Mouse (Mus musculus) neural tube, embryonic 10.5 days (tissue): ENCODE results near the gene Igf2bp2.

Experiments used
- DNase-seq: peaks from one replicate; pipeline ENCODE4 v3.0.0-alpha.2; 2017; ENCODE audit warnings: low spot score; ENCODE audit errors: extremely low spot score

Igf2bp2 gene

GRCm38 (mm10) chr16:22106012-22106584 is 57.0 kb downstream of the Igf2bp2 start:
- no peak for DNase-seq

- no peak for DNase-seq
Measured at GRCm38 (mm10) chr16:22100067-22100466, 63.0 kb downstream of the Igf2bp2 start.

GRCm38 (mm10) chr16:22097659-22098058 is 65.4 kb downstream of the Igf2bp2 start:
- no peak for DNase-seq

- no peak for DNase-seq
Measured at GRCm38 (mm10) chr16:22095751-22096150, 67.3 kb downstream of the Igf2bp2 start.

- no peak for DNase-seq
Measured at GRCm38 (mm10) chr16:22091255-22091783, 71.8 kb downstream of the Igf2bp2 start.

GRCm38 (mm10) chr16:22085411-22085810 is 77.7 kb downstream of the Igf2bp2 start:
- no peak for DNase-seq

GRCm38 (mm10) chr16:22080125-22080710 is 82.9 kb downstream of the Igf2bp2 start:
- DNase-seq, result no peak

GRCm38 (mm10) chr16:22076620-22076941 is 86.5 kb downstream of the Igf2bp2 start:
- no peak for DNase-seq

- no peak for DNase-seq
Measured at GRCm38 (mm10) chr16:22075829-22076619, 87.1 kb downstream of the Igf2bp2 start.

GRCm38 (mm10) chr16:22075067-22075466 is 88.0 kb downstream of the Igf2bp2 start:
- DNase-seq, result no peak

GRCm38 (mm10) chr16:22071361-22071760 is 91.7 kb downstream of the Igf2bp2 start:
- DNase-seq, result no peak

GRCm38 (mm10) chr16:22067406-22067805 is 95.7 kb downstream of the Igf2bp2 start:
- DNase-seq, result no peak

- no peak for DNase-seq
Measured at GRCm38 (mm10) chr16:22065536-22065935, 97.6 kb downstream of the Igf2bp2 start.

GRCm38 (mm10) chr16:22062284-22062683 is 100.8 kb downstream of the Igf2bp2 start:
- DNase-seq, result no peak

GRCm38 (mm10) chr16:22061555-22062160 is 101.4 kb downstream of the Igf2bp2 start:
- no peak for DNase-seq

- DNase-seq, result no peak
Measured at GRCm38 (mm10) chr16:22060416-22060815, 102.7 kb downstream of the Igf2bp2 start.

GRCm38 (mm10) chr16:22058871-22059270 is 104.2 kb downstream of the Igf2bp2 start:
- DNase-seq, result no peak

- DNase-seq, result no peak
Measured at GRCm38 (mm10) chr16:22057498-22057897, 105.6 kb downstream of the Igf2bp2 start.

- DNase-seq, result no peak
Measured at GRCm38 (mm10) chr16:22053411-22053810, 109.7 kb downstream of the Igf2bp2 start.

- DNase-seq, result no peak
Measured at GRCm38 (mm10) chr16:22046739-22047366, 116.2 kb downstream of the Igf2bp2 start.

GRCm38 (mm10) chr16:22045930-22046329 is 117.2 kb downstream of the Igf2bp2 start:
- DNase-seq, result no peak

- no peak for DNase-seq
Measured at GRCm38 (mm10) chr16:22043830-22044229, 119.3 kb downstream of the Igf2bp2 start.
